Mouse (Mus musculus): ENCODE measurements around the gene Adgrf5. TPM values are rescaled to one million over a fixed set of nuclear protein-coding genes. Genes with fewer than 3 reads are reported as not detected.

The Adgrf5 gene
- polyA plus RNA-seq, 1 experiment = 19.0 TPM

DNA sequence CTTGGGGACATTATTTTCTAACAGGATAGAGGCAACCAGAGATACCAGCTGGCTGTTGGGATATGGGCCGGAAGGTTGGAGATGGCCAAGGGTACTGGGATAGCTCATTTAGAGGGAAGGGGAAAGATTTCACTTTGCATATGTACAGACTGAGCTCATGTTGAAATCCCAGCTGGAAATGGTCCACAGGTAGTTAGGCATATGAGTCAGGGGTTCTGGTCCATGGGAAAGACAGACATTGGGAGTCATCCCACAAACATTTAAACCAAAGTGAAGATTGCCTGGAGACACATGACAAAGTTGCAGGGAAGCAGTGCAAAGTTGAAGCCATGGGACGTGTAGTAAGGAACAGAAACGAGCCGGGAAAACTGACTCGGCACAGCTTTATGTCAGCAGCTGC is 26.1 kb downstream of the Adgrf5 start:
- no peak for TF ChIP-seq POLR2A (IDR thresholded peaks at IDR 0.05; ENCODE audit: borderline replicate concordance, insufficient read depth, low read length)
- TF ChIP-seq CTCF (IDR thresholded peaks at IDR 0.05; ENCODE audit: borderline replicate concordance, insufficient read depth, low read depth, low read length) = no peak
- Histone ChIP-seq H3K27me3 (ENCODE audit: control insufficient read depth, insufficient read depth, low read length) (no peaks in the 10 kb centered on the region), H3K4me1 (ENCODE audit: control insufficient read depth, insufficient read depth, low read length) (no peaks in the 10 kb centered on the region), H3K4me3 (replicated peaks; ENCODE audit: insufficient read depth, low read depth, low read length) (no peak overlapping the region), H3K27ac (ENCODE audit: insufficient read depth, low read length) (no peak overlapping the region)
- no peak for DNase-seq
- 96% methylated on average over 5 of the region's 5 CpGs for whole genome bisulfite sequencing

DNA sequence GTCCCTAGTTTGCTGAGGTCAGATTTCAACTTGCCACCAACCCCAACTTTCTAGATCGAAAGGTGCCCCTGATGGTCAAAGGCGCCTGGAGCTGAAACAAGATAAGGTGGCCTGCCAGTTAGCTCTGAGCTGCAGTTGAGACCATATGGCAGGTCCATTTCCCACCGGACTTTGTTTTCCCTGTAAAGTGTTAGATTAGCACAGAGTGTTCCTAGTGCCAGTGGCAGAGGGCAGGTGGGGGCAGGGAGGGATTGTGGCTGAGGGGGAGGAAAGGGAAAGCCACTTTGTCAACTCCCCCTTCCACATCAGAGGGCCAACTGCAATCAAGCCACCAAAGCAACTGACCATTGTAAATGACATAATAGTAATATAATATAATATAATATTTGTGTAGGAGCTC is 26.9 kb downstream of the Adgrf5 start:
- DNase-seq = no peak
- H3K4me3 ChIP-seq (replicated peaks; ENCODE audit: insufficient read depth, low read depth, low read length) = no peak overlapping the region
- H3K27ac ChIP-seq (ENCODE audit: insufficient read depth, low read length) = no peak overlapping the region
- H3K27me3 ChIP-seq (ENCODE audit: control insufficient read depth, insufficient read depth, low read length) = no peaks in the 10 kb centered on the region
- no peaks in the 10 kb centered on the region for H3K4me1 ChIP-seq (ENCODE audit: control insufficient read depth, insufficient read depth, low read length)
- TF ChIP-seq CTCF (IDR thresholded peaks at IDR 0.05; ENCODE audit: borderline replicate concordance, insufficient read depth, low read depth, low read length) = no peak
- TF ChIP-seq POLR2A (IDR thresholded peaks at IDR 0.05; ENCODE audit: borderline replicate concordance, insufficient read depth, low read length) = no peak
- 44% methylated on average over 3 of the region's 3 CpGs for WGBS

DNA sequence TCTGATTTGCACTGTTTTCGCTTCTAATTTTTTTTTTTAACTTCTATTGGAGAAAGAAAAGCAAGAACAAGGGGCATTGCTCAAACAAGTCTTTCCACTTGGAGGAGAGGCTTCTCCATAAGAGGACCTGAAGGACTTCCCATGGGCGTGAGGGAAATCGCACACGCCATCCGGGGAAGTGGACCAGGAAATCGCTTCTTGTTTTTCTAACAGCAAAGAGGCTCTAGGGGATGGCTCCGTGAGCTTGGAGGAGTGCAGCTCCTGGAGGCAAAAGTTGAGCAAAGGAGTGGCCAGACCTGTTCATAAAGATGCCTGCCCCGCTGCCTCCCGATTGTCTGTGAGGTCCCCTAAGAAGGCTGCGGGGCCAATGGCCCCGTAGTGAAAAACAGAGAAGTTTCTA is 29.0 kb downstream of the Adgrf5 start:
- no peaks in the 10 kb centered on the region for H3K4me1 ChIP-seq (ENCODE audit: control insufficient read depth, insufficient read depth, low read length)
- 91% methylated on average over 11 of the region's 11 CpGs for WGBS
- TF ChIP-seq POLR2A (IDR thresholded peaks at IDR 0.05; ENCODE audit: borderline replicate concordance, insufficient read depth, low read length) = no peak
- TF ChIP-seq CTCF (IDR thresholded peaks at IDR 0.05; ENCODE audit: borderline replicate concordance, insufficient read depth, low read depth, low read length) = no peak
- H3K27me3 ChIP-seq (ENCODE audit: control insufficient read depth, insufficient read depth, low read length) = no peaks in the 10 kb centered on the region
- H3K4me3 ChIP-seq (replicated peaks; ENCODE audit: insufficient read depth, low read depth, low read length) = no peak overlapping the region
- H3K27ac ChIP-seq (ENCODE audit: insufficient read depth, low read length) = no peak overlapping the region
- DNase-seq = no peak

DNA sequence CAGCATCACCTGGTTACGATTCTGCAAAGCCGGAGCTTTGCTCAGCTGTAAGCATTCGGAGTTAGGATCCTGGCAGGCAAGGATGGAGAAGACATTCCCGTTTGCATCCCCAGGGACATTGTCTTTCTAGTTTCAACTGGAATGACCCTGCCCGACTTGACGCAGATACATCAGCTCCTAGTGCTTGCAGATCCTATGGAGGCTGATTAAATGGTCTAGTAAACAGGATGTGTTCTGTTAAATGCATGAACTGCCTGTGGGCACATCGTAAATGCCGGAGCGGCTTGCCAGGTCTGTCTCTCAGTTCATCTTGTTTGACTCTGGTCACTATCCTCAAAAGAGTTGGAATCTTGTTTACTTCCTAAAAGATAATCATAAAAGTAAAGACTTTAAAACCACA is 31.9 kb downstream of the Adgrf5 start:
- H3K4me1 ChIP-seq (ENCODE audit: control insufficient read depth, insufficient read depth, low read length) = no peaks in the 10 kb centered on the region
- no peak overlapping the region for H3K4me3 ChIP-seq (replicated peaks; ENCODE audit: insufficient read depth, low read depth, low read length)
- TF ChIP-seq POLR2A (IDR thresholded peaks at IDR 0.05; ENCODE audit: borderline replicate concordance, insufficient read depth, low read length) (no peak), CTCF (IDR thresholded peaks at IDR 0.05; ENCODE audit: borderline replicate concordance, insufficient read depth, low read depth, low read length) (no peak)
- WGBS = 68% methylated on average over 9 of the region's 9 CpGs
- no peak overlapping the region for H3K27ac ChIP-seq (ENCODE audit: insufficient read depth, low read length)
- no peaks in the 10 kb centered on the region for H3K27me3 ChIP-seq (ENCODE audit: control insufficient read depth, insufficient read depth, low read length)
- DNase-seq = no peak

DNA sequence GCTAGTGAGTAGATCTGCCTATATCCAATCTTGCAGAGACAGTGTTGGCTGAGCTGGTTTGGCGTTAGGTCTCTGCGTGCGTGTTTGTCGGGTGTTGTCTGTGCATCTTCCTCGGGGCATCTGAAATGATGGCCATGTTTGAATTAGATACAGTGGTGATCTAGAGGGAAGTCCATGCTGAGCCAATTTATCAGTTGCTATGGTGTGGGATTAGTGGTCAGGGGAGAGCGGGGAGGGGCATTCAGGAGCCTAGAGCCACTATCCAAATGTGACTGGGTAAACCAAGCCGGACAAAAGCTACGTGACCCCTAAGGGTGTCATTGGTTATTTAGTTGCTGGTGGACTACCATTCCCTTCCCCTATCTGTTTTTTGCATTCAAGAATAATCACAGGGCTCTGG is 33.4 kb downstream of the Adgrf5 start:
- no peak overlapping the region for H3K27ac ChIP-seq (ENCODE audit: insufficient read depth, low read length)

DNA sequence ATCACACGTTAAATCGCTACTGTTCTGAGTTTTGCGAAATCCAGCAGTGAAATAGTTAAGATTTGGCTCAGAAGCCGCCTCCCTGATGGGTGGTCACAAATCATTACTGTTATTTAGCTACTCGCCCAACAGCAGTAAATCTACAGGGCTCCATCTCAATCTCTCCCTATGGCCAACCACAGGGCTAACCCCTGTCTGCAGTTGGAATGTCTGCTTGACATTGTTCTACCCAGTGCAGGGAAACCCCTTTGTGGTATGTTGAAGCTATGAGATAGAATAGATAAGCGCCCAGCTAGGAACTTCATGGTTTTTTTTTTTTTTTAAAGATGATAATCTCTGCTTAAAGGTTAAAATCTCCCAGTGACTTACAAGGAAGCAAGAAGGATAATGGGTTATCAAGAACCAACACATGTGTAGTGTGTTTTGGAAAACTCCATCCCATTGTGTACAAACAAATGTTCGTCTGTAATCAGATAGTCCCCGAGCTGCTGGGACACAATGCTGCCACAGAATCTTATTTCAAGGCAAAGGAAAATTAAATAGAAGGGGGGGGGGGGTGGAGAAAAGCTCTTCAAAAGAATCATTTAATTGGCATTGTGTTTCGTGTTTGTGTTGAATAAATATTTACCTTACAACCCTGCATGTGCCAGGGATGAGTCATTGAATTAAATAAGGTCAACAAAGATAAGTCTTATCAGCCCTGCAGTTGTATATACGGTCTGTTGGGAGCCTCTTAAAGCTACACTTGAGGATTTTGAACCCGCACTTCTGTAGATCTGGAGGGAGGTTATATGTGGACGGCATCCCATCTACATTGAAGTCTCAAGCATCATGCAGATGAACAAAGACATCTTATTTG is 35.4 kb downstream of the Adgrf5 start:
- no peak overlapping the region for H3K4me3 ChIP-seq (replicated peaks; ENCODE audit: insufficient read depth, low read depth, low read length)
- WGBS = 77% methylated on average over 12 of the region's 12 CpGs
- no peak for TF ChIP-seq POLR2A (IDR thresholded peaks at IDR 0.05; ENCODE audit: borderline replicate concordance, insufficient read depth, low read length)
- no peak for TF ChIP-seq CTCF (IDR thresholded peaks at IDR 0.05; ENCODE audit: borderline replicate concordance, insufficient read depth, low read depth, low read length)
- H3K27me3 ChIP-seq (ENCODE audit: control insufficient read depth, insufficient read depth, low read length) = no peaks in the 10 kb centered on the region
- H3K27ac ChIP-seq (ENCODE audit: insufficient read depth, low read length) = no peak overlapping the region
- no peaks in the 10 kb centered on the region for H3K4me1 ChIP-seq (ENCODE audit: control insufficient read depth, insufficient read depth, low read length)
- no peak for DNase-seq

More for the DNA sequence above, 33.4 kb downstream of the Adgrf5 start:
- Histone ChIP-seq H3K27me3 (ENCODE audit: control insufficient read depth, insufficient read depth, low read length) (no peaks in the 10 kb centered on the region), H3K4me1 (ENCODE audit: control insufficient read depth, insufficient read depth, low read length) (no peaks in the 10 kb centered on the region), H3K4me3 (replicated peaks; ENCODE audit: insufficient read depth, low read depth, low read length) (no peak overlapping the region)
- DNase-seq = no peak
- 68% methylated on average over 8 of the region's 8 CpGs for WGBS
- no peak for TF ChIP-seq CTCF (IDR thresholded peaks at IDR 0.05; ENCODE audit: borderline replicate concordance, insufficient read depth, low read depth, low read length)
- TF ChIP-seq POLR2A (IDR thresholded peaks at IDR 0.05; ENCODE audit: borderline replicate concordance, insufficient read depth, low read length) = no peak

DNA sequence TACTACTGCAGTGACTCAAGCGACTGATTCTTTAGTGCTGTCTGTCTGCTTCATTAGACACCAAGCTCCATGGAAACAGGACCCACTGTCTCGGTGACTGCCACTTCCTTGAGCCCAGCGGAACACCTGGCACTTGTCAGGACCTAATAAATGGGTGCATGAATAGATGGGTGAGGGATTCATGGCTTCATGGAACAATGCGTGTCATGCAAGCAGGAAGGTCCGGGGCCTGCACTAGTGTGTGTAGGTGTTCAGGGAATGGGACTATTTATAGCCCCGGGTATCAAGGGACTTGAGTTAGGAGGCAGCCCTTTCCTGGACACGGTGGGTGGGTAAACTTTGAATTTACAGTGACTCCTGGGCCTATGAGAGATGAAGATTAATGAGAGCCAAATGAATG is 38.4 kb downstream of the Adgrf5 start:
- Histone ChIP-seq H3K4me1 (ENCODE audit: control insufficient read depth, insufficient read depth, low read length) (no peaks in the 10 kb centered on the region), H3K27ac (ENCODE audit: insufficient read depth, low read length) (no peak overlapping the region), H3K27me3 (ENCODE audit: control insufficient read depth, insufficient read depth, low read length) (no peaks in the 10 kb centered on the region), H3K4me3 (replicated peaks; ENCODE audit: insufficient read depth, low read depth, low read length) (no peak overlapping the region)
- no peak for DNase-seq
- TF ChIP-seq POLR2A (IDR thresholded peaks at IDR 0.05; ENCODE audit: borderline replicate concordance, insufficient read depth, low read length) (no peak), CTCF (IDR thresholded peaks at IDR 0.05; ENCODE audit: borderline replicate concordance, insufficient read depth, low read depth, low read length) (no peak)
- WGBS = 51% methylated on average over 7 of the region's 7 CpGs

DNA sequence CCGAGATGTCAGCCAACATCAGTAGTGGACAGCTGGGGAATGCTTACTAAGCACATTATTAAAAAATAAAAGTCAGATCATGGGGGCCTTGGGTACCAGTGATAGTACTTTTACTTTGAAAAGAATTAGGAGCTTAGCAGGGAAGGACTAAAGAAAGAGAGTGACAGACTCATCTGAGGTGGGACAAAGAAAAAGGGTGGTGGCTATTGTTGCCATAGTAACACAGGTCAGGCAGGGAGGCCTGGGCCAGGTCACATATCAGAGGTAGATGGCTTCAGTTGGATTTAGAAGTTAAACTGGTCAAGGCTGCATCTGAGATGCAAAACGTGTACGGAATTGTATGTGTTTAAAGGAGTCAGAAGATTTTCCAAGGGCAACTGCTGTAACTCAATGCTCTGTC is 38.9 kb downstream of the Adgrf5 start:
- DNase-seq = no peak
- H3K4me1 ChIP-seq (ENCODE audit: control insufficient read depth, insufficient read depth, low read length) = no peaks in the 10 kb centered on the region
- TF ChIP-seq CTCF (IDR thresholded peaks at IDR 0.05; ENCODE audit: borderline replicate concordance, insufficient read depth, low read depth, low read length) = no peak
- no peak for TF ChIP-seq POLR2A (IDR thresholded peaks at IDR 0.05; ENCODE audit: borderline replicate concordance, insufficient read depth, low read length)
- H3K27ac ChIP-seq (ENCODE audit: insufficient read depth, low read length) = no peak overlapping the region
- 67% methylated on average over 3 of the region's 3 CpGs for WGBS
- H3K27me3 ChIP-seq (ENCODE audit: control insufficient read depth, insufficient read depth, low read length) = no peaks in the 10 kb centered on the region
- no peak overlapping the region for H3K4me3 ChIP-seq (replicated peaks; ENCODE audit: insufficient read depth, low read depth, low read length)

Data from cerebellum, adult 2 months (tissue).